Mouse (Mus musculus): ENCODE results near the gene Apela.

The Apela gene

DNA sequence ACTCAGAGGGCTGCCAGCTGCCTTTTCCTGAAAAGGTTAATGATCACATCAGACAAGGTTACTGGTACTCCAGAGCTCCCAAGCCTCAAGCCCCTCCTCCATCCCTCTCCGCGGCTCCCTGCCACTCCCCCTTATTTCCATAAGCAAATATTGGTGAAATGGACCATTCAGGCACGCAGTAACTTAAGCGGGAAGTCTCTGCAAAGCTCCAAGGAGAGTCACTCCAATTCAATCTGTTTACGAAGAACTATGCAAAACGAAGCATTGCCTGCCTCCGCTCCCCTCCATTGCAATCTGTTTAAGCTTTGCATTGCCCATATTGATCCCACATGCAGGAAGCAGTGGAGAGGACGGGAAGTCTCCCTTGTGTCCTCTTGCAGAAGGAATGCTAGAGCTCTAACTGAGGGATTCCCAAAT, at the start of gene Apela:
Gene Apela (minus strand): TSS at position 220 of the 417 bp plus-strand sequence.
- DNase-seq (ENCODE audit: low read depth, low spot score) = no peak

GRCm38 (mm10) chr8:65085680-65086079, 48.5 kb upstream of the Apela start:
- no peak for DNase-seq (ENCODE audit: low read depth, low spot score)

DNA sequence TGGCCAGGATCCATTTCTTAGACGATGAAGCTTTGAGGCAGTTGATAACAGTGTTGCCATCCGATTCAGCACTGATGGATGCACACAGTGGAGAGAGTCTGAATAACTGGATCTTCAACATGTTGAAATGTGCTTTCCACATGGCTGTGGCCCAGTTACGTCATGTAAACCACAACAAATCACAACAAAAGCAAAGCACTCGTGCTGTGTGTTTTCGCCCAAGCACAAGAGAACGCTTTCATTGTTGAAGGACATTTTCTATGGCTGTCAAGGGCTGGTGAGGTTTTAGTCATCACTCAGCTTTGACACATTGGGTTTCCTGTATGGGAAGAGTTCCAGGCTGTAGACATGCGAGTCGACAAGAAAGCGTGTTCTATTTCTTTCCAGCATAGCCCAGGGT, 43.6 kb upstream of the Apela start:
- DNase-seq (ENCODE audit: low read depth, low spot score) = no peak

DNA sequence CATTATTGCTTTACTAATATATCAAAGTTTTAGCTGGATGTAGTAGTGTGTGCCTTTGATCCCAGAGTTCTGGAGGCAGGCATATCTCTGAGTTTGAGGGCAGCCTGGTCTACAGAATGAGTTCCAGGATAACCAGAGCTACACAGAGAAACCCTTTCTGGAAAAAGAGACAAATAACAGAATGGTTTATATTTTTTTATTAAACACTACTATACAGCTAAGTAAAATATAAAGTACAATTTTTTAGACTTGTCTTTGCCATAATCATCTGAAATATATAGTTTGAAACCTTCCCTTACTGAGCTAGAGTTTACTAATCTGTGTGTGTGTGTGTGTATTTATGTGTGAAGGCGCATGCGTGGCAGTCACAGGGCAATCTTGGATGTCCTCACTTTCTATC, 37.6 kb upstream of the Apela start, which contains the start of gene Gm10663:
Gene Gm10663 (plus strand): TSS at position 301 of the 400 bp plus-strand sequence.
- no peak for DNase-seq (ENCODE audit: low read depth, low spot score)

DNA sequence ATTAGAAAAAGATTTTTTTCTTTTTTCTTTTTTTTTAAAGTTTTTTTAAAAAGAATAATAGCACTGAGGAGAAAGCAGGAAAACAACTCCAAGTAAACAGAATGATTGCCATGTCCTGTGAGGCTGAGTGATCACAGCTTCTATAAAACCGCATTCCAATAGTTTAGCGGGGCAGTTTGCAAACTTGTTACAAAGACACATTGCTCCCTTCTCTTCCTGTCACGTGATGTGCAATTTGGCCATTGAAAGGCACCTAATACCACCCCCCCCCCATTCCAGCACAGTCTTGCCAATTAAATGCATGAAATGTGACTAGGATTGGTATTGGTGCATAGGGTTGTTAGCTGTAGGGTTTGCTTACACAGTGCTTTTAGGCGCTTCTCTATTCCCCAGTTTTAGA, 33.9 kb upstream of the Apela start:
- DNase-seq (ENCODE audit: low read depth, low spot score) = no peak

DNA sequence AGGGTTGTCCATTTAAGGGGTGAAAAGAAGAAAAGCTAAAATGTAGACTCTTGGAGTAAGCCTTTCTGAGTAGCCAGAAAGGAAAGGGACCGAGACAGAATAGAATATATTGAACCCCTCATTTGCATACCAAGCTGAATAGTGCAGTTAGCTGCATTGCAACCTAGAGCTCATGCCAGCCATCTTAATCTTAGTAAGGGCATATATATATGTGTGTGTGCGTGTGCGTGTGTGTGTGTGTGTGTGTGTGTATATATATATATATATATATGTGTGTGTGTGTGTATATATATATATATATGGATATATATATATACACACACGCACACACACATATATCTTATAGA, 31.3 kb upstream of the Apela start:
- DNase-seq (ENCODE audit: low read depth, low spot score) = no peak

DNA sequence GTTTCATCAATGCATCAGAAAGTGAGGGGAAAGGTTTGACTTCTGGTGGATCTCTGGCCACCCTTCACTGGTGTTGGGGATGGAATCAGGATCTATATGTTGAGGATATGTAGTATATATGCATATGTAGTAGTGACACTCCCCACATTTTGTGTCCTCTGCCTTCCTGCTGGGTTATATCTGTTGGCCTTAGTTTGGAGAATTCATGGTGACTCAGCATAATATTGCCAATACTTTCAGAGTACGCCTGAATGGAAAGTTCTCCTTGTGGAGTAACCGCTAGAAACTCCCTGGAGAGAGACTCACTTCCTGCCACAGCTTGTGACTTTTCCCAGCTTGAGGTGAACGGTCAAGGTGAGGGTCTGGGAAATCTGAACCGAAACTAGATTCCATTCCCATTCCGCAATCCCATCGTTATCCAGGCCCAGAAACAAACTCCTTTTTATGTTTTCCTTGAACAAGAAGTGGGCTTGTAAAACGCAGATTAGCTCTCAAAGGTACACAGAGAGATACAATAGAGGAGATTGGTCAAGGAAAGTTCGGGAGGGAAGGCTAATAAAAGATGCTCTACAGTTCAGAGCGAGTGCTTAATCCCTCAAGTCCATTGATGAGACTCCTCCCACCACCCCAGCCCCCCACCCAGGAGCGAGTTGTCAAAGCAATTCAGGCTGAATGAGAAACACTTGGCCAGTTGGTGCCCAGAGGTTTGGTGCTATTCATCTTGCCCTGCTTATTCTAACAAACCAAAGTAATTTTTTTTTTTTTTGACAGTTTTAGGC, 30.7 kb upstream of the Apela start:
- DNase-seq (ENCODE audit: low read depth, low spot score) = no peak

GRCm38 (mm10) chr8:65067031-65067430, 29.9 kb upstream of the Apela start:
- DNase-seq (ENCODE audit: low read depth, low spot score) = no peak

- DNase-seq (ENCODE audit: low read depth, low spot score) = no peak
These were observed 28.5 kb upstream of the Apela start for GRCm38 (mm10) chr8:65065622-65066021.

DNA sequence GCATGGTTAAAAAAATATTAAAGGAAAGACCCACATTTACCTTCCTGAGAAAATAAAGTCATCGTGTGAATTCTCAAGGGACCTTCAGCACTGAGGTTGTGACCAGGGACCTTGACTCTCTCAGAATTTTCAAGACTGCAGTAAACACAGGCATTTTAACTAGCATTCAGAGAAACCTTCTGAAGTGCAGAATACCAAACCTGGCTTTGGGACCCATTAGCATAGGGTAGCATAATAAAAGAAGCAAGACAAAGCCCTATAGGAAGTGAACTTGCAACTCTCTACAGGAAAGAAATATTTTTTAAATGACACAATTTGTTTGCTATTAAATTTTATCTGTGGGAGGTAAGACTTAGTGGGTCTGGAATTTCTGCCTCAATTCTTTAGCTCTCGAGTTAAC, 26.9 kb upstream of the Apela start:
- no peak for DNase-seq (ENCODE audit: low read depth, low spot score)

DNA sequence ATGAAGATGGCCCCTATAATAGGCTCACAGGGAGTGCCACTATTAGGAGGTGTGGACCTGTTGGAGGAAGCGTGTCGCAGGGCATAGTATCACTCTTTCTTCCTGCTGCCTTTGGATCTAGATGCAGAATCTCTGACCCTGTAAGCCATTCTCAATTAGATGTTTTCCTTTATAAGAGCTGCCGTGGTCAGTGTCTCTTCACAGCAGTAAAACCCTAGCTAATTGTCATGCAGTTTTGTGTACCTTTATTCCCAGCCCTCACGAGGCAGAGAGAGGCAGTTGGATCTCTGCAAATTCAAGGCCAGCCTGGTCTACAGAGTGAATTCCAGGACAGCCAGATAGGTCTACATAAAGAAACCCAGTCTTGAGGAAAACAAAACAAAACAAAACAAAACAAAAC, 25.1 kb upstream of the Apela start:
- DNase-seq (ENCODE audit: low read depth, low spot score) = no peak

GRCm38 (mm10) chr8:65056722-65057121, 19.6 kb upstream of the Apela start:
- DNase-seq (ENCODE audit: low read depth, low spot score) = no peak

DNA sequence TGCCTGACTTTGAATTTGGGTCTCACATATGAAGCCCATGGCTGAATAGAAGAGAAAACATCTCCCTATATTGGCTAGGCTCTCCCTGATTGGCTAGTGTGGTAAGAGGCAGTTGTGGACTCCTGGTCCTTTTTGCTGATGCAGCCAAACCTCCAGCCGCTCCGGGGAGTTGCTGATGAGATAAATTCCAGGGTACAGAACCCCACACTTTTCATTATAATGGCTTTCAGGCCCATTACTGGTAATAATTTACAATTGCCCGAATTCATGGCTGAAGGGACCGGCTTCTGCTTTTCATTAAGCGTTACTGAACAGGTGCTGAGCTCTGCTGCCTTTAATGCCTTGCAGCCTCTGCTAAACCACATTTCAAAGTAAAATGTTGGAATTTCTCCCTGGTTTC, 16.8 kb upstream of the Apela start:
- DNase-seq (ENCODE audit: low read depth, low spot score) = no peak

- DNase-seq (ENCODE audit: low read depth, low spot score) = no peak
These were observed 16.4 kb upstream of the Apela start for GRCm38 (mm10) chr8:65053554-65053953.

- DNase-seq (ENCODE audit: low read depth, low spot score) = no peak
These were observed 10.7 kb upstream of the Apela start for GRCm38 (mm10) chr8:65047801-65048200.

- DNase-seq (ENCODE audit: low read depth, low spot score) = no peak
These were observed 10.1 kb upstream of the Apela start for GRCm38 (mm10) chr8:65047193-65047592.

- DNase-seq (ENCODE audit: low read depth, low spot score) = no peak
These were observed 9.4 kb upstream of the Apela start for GRCm38 (mm10) chr8:65046565-65046964.

DNA sequence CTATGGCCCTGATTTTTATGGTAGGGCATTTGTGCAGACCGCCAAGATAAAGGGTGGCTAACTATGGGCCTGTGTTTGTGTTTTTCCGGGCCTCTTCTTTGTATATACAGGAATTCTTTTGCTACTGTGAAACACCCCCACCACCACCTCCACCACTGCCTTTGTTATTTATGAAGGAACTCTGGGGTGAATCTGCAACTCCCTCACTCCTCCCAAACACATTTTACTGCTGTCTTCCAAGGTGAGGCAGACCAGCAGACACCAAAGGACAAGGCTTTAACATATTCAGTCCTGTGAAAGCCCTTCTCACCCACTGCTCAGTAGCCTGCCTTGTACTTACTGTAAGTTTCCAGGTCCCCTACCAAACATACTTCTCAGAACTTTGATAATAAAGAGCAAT, 3.0 kb downstream of the Apela start:
- DNase-seq (ENCODE audit: low read depth, low spot score) = no peak

DNA sequence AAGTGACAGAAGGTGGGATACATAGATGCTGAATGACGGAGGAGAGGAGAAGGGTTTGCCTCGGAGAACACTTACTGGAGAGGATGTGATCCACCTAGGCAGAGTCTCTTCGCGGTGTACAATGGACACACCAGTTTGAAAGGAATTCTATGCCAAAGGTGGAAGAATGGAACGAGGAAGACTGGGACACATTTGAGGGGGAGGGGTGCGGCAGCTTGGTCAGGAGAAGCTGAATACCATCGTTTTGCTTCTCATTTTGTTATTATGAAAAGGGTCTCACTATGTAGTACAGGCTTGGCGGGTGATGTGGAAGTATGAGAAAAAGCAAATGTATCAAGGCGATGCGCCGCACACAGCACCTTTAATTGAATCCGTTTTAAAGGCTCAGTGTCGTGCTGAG, 4.1 kb downstream of the Apela start:
- no peak for DNase-seq (ENCODE audit: low read depth, low spot score)

DNA sequence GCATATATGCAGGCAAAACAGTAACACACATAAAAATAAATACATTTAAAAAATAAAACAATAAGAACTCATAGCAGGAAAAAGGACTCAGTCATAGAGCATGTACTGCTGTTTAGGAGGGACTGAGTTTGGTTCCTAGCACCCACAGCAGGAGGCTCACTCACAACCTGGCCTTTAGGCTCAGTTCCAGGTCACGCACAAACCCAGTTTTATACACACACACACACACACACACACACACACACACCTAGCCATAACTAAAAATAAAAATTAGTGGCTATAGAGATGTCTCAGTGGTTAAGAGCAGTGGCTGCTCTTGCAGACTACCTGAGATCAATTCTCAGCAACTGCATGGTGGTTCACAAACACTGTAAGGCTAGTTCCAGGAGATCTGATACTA, 5.0 kb downstream of the Apela start:
- no peak for DNase-seq (ENCODE audit: low read depth, low spot score)

GRCm38 (mm10) chr8:65030735-65031485, 6.2 kb downstream of the Apela start:
- DNase-seq (ENCODE audit: low read depth, low spot score) = no peak

DNA sequence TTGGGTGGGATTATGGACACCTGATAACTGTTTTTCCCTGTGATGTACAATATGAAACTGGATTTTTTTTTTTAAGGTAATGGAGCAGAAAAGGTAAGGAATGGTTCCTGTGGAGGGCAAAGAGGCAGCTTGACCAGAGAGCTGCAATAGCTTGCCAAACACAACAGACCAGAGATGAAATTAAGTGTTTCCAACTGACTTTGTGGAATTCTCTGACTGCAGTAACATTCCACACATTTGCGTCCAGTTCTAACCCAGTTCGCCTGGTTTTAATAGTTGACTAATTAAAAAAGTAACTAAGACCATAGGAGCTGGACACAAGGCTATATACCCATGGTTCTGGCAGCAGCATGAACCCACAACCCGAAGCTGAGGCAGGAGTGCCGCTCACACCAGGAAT, 7.4 kb downstream of the Apela start:
- no peak for DNase-seq (ENCODE audit: low read depth, low spot score)

Measured in telencephalon, adult 2 months (tissue).